Mouse (Mus musculus) kidney, embryonic 16.5 days (tissue): ENCODE data around the gene Mknk1. TPM values are rescaled to one million over a fixed set of nuclear protein-coding genes. Genes with fewer than 3 reads are reported as not detected.

ENCODE experiments used
- polyA plus RNA-seq: library from polyadenylated mRNA; unstranded; fragments of >200 nt; fragmentation: Nextera tagmentation; extraction: Ambion mirVana; gene quantifications from 2 replicates; pipeline ENCODE4 v1.2.1, GENCODE M21; 2015

Mknk1 gene
- polyA plus RNA-seq, 1 experiment from 2014 or later, result 29.9 TPM

Other genes starting within 250 kb of the Mknk1 start
- not detected in 2 replicates for gene Cyp4a32, start 238.2 kb upstream of the Mknk1 start, polyA plus RNA-seq
- gene Cyp4b1, start 191.5 kb upstream of the Mknk1 start, polyA plus RNA-seq, result 7.9 and 8.8 TPM in 2 replicates
- gene Efcab14, start 101.5 kb upstream of the Mknk1 start, polyA plus RNA-seq, result 32.7 and 41.9 TPM in 2 replicates
- 0.20 and 0.37 TPM in 2 replicates for gene Tex38, start 58.2 kb upstream of the Mknk1 start, polyA plus RNA-seq
- 58.0 and 59.7 TPM in 2 replicates for gene Atpaf1, start 54.4 kb upstream of the Mknk1 start, polyA plus RNA-seq
- 11.8 and 15.2 TPM in 2 replicates for gene Mob3c, start 11.1 kb upstream of the Mknk1 start, polyA plus RNA-seq
- gene Kncn, start 45.2 kb downstream of the Mknk1 start, polyA plus RNA-seq, result 0.07 TPM in 1 of 2 replicates, not detected in the other
- gene 6430628N08Rik, start 51.5 kb downstream of the Mknk1 start, polyA plus RNA-seq, result 0.10 TPM in 1 of 2 replicates, not detected in the other
- gene Dmbx1, start 100.7 kb downstream of the Mknk1 start, polyA plus RNA-seq, result not detected in 2 replicates
- 13.7 and 15.3 TPM in 2 replicates for gene Faah, start 178.7 kb downstream of the Mknk1 start, polyA plus RNA-seq
- gene Nsun4, start 214.7 kb downstream of the Mknk1 start, polyA plus RNA-seq, result 21.2 and 22.8 TPM in 2 replicates
- gene Uqcrh, start 235.9 kb downstream of the Mknk1 start, polyA plus RNA-seq, result 505 and 583 TPM in 2 replicates
- gene Lrrc41, start 236.1 kb downstream of the Mknk1 start, polyA plus RNA-seq, result 87.9 and 88.0 TPM in 2 replicates